Comparison of ENCODE assay signal across 8 mouse cellular contexts in the genomic region with DNA sequence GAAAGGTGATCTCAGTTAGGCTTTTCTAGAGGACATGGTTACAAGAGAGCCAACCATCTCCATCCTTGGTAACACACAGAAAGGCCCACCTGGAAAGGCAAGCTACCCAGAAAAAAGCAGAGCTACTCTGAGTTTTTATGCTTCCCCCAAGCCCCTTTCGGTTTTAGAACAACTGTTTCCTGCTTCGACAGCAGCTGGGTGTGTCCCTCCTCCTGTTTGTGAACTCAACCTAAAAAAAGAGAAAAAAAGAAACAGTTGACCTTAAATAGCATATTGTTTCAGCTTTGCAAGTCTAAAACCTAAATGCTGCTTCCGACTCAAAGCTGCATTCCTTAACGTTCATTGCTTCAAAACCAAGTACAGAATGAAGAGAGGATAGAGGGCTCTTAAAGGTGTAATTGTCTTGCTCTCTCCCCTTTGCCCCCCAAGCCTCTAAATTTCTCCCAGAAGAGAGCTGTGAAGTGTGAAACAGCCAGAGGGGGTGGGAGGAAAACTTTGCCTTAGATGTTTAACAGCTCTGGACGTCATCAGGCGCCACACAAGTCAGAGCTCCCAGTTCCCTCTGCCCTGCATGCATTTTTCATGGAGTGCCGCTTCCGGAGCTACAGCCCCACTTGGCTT. TPM values are rescaled to one million over a fixed set of nuclear protein-coding genes. Genes with fewer than 3 reads are reported as not detected.
A peak's percentile ranks its signal among the peaks of the same experiment; 100 is the strongest.
DNase-seq lines count a peak whose midpoint lies in the region; ATAC-seq and TF ChIP-seq lines count a peak whose summit lies in the region.

No protein-coding gene starts in this region.

- no peak for TF ChIP-seq CTCF in gastrocnemius, adult 2 months (IDR thresholded peaks at IDR 0.05)
- TF ChIP-seq CTCF in thymus, adult 2 months (IDR thresholded peaks at IDR 0.05; ENCODE audit: borderline replicate concordance, control insufficient read depth, extremely low read depth, insufficient read depth, low read length, poor library complexity) = no peak
- no peak for TF ChIP-seq CTCF in cerebellum, adult 2 months (IDR thresholded peaks at IDR 0.05; ENCODE audit: borderline replicate concordance, insufficient read depth, low read depth, low read length)

- H3K36me3 ChIP-seq in embryonic facial prominence, embryonic 15.5 days = no peaks in the 10 kb centered on the region
- no peaks in the 10 kb centered on the region for H3K36me3 ChIP-seq in lung, embryonic 15.5 days
- H3K36me3 ChIP-seq in thymus, adult 2 months (ENCODE audit: control insufficient read depth, insufficient read depth, low read length) = no peaks in the 10 kb centered on the region

- peak overlapping the region; percentile 39 for H3K4me2 ChIP-seq in embryonic facial prominence, embryonic 15.5 days (replicated peaks)
- peak overlapping the region; percentile 44 for H3K4me2 ChIP-seq in lung, embryonic 15.5 days

- no peaks in the 10 kb centered on the region for H3K9me3 ChIP-seq in embryonic facial prominence, embryonic 15.5 days (replicated peaks)
- no peaks in the 10 kb centered on the region for H3K9me3 ChIP-seq in lung, embryonic 15.5 days

- WGBS in embryonic facial prominence, embryonic 15.5 days = 24% methylated on average over 8 of the region's 8 CpGs
- 16% methylated on average over 8 of the region's 8 CpGs for WGBS in lung, embryonic 15.5 days
- WGBS in thymus, adult 2 months = 9% methylated on average over 8 of the region's 8 CpGs
- 52% methylated on average over 8 of the region's 8 CpGs for WGBS in cerebellum, adult 2 months

- no peaks in the 10 kb centered on the region for H3K27me3 ChIP-seq in embryonic facial prominence, embryonic 15.5 days
- no peaks in the 10 kb centered on the region for H3K27me3 ChIP-seq in lung, embryonic 15.5 days
- H3K27me3 ChIP-seq in thymus, adult 2 months (ENCODE audit: control insufficient read depth, insufficient read depth, low read length) = no peaks in the 10 kb centered on the region
- no peaks in the 10 kb centered on the region for H3K27me3 ChIP-seq in cerebellum, adult 2 months (ENCODE audit: control insufficient read depth, insufficient read depth, low read length)

- H3K4me1 ChIP-seq in embryonic facial prominence, embryonic 15.5 days = peaks cover 15% of the 10 kb centered on the region
- H3K4me1 ChIP-seq in lung, embryonic 15.5 days = peaks cover 14% of the 10 kb centered on the region; the same call in 1 of the 2 replicates
- peaks cover 14% of the 10 kb centered on the region for H3K4me1 ChIP-seq in thymus, adult 2 months (replicated peaks; ENCODE audit: control insufficient read depth, insufficient read depth, low read length)
- no peaks in the 10 kb centered on the region for H3K4me1 ChIP-seq in cerebellum, adult 2 months (ENCODE audit: control insufficient read depth, insufficient read depth, low read length)

- intact Hi-C loops in gastrocnemius, adult 2 months (cut with DNase I) = no loop called here
- intact Hi-C loops in gastrocnemius, postnatal 14 days (cut with DNase I; ENCODE audit: low total_unique reads) = no loop called here

- peak overlapping the region; percentile 62 for H3K4me3 ChIP-seq in gastrocnemius, adult 2 months
- peak overlapping the region; percentile 18 for H3K4me3 ChIP-seq in embryonic facial prominence, embryonic 15.5 days (replicated peaks)
- peak overlapping the region; percentile 5; the same call in 1 of the 2 replicates for H3K4me3 ChIP-seq in lung, embryonic 15.5 days
- H3K4me3 ChIP-seq in thymus, adult 2 months (ENCODE audit: control insufficient read depth, insufficient read depth, low read length) = peak overlapping the region; percentile 47
- no peak overlapping the region for H3K4me3 ChIP-seq in cerebellum, adult 2 months (replicated peaks; ENCODE audit: insufficient read depth, low read depth, low read length)

- H3K27ac ChIP-seq in gastrocnemius, adult 2 months = peak overlapping the region; percentile 87
- H3K27ac ChIP-seq in embryonic facial prominence, embryonic 15.5 days (replicated peaks) = peak overlapping the region; percentile 58
- peak overlapping the region; percentile 65 for H3K27ac ChIP-seq in lung, embryonic 15.5 days
- H3K27ac ChIP-seq in thymus, adult 2 months (ENCODE audit: control insufficient read depth, insufficient read depth, low read length) = peak overlapping the region; percentile 100
- no peak overlapping the region for H3K27ac ChIP-seq in cerebellum, adult 2 months (ENCODE audit: insufficient read depth, low read length)

- no peak overlapping the region for H3K9ac ChIP-seq in embryonic facial prominence, embryonic 15.5 days
- H3K9ac ChIP-seq in lung, embryonic 15.5 days = peak overlapping the region; percentile 10; the same call in 1 of the 2 replicates

- no peak for ATAC-seq in embryonic facial prominence, embryonic 15.5 days (ENCODE audit: insufficient number of reproducible peaks, low FRiP score, low TSS enrichment, low read depth)
- ATAC-seq in lung, embryonic 15.5 days (ENCODE audit: borderline replicate concordance, extremely low read depth, low FRiP score, low TSS enrichment) = no peak

- TF ChIP-seq POLR2A in thymus, adult 2 months (IDR thresholded peaks at IDR 0.05; ENCODE audit: control insufficient read depth, extremely low read depth, insufficient read depth, low read length, poor library complexity) = no peak
- TF ChIP-seq POLR2A in cerebellum, adult 2 months (IDR thresholded peaks at IDR 0.05; ENCODE audit: borderline replicate concordance, insufficient read depth, low read length) = no peak

- no peak for DNase-seq in gastrocnemius, adult 2 months
- DNase-seq in gastrocnemius, postnatal 14 days = no peak
- peak; percentile 22 for DNase-seq in kidney, adult 18-20 months
- peak; percentile 61 for DNase-seq in thymus, adult 2 months
- no peak for DNase-seq in cerebellum, adult 2 months
- no peak for DNase-seq in gastrocnemius, postnatal 4 days (ENCODE audit: low spot score in 2 of 2)

RNA-seq across cellular contexts. Expression of gene Smchd1, which starts 11.2 kb away (rescaled TPM):
- total RNA-seq in gastrocnemius, adult 2 months (2021) = 10 to 100 TPM; 11.0 to 12.1 TPM
- total RNA-seq in gastrocnemius, postnatal 14 days (2021) = 10 to 100 TPM; 13.8 to 14.0 TPM
- polyA plus RNA-seq in embryonic facial prominence, embryonic 15.5 days (2015; fragmentation: Nextera tagmentation; extraction: Ambion mirVana) = 58.8 and 62.7 TPM in 2 replicates
- 62.4 and 68.3 TPM in 2 replicates for polyA plus RNA-seq in lung, embryonic 15.5 days (2015; fragmentation: Nextera tagmentation; extraction: Ambion mirVana)
- 23.3 and 25.0 TPM in 2 replicates for polyA plus RNA-seq in thymus, adult 2 months (2012; rRNA removed)
- 24.6 and 26.4 TPM in 2 replicates for polyA plus RNA-seq in cerebellum, adult 2 months (2012; rRNA removed)
- total RNA-seq in gastrocnemius, postnatal 4 days (2021) = 10 to 100 TPM; 30.4 to 36.2 TPM

RNA-seq across cellular contexts. Expression of gene Gm4707, which starts 26.6 kb away (rescaled TPM):
- under 1 TPM; 0.73 to 0.82 TPM for total RNA-seq in gastrocnemius, adult 2 months (2021)
- total RNA-seq in gastrocnemius, postnatal 14 days (2021) = under 1 TPM; 0.78 to 0.86 TPM
- polyA plus RNA-seq in embryonic facial prominence, embryonic 15.5 days (2015; fragmentation: Nextera tagmentation; extraction: Ambion mirVana) = 3.3 and 4.0 TPM in 2 replicates
- 2.9 and 3.9 TPM in 2 replicates for polyA plus RNA-seq in lung, embryonic 15.5 days (2015; fragmentation: Nextera tagmentation; extraction: Ambion mirVana)
- 2.7 and 2.9 TPM in 2 replicates for polyA plus RNA-seq in thymus, adult 2 months (2012; rRNA removed)
- 2.0 and 2.2 TPM in 2 replicates for polyA plus RNA-seq in cerebellum, adult 2 months (2012; rRNA removed)
- total RNA-seq in gastrocnemius, postnatal 4 days (2021) = 1 to 10 TPM; 3.2 to 3.9 TPM

RNA-seq across cellular contexts. Expression of gene Ndc80, which starts 40.3 kb away (rescaled TPM):
- under 1 TPM in 1 of 2 experiments, not detected in 1; 0.13 TPM for total RNA-seq in gastrocnemius, adult 2 months (2021)
- total RNA-seq in gastrocnemius, postnatal 14 days (2021) = 1 to 10 TPM; 2.2 to 2.3 TPM
- 32.2 and 36.9 TPM in 2 replicates for polyA plus RNA-seq in embryonic facial prominence, embryonic 15.5 days (2015; fragmentation: Nextera tagmentation; extraction: Ambion mirVana)
- 57.4 and 59.4 TPM in 2 replicates for polyA plus RNA-seq in lung, embryonic 15.5 days (2015; fragmentation: Nextera tagmentation; extraction: Ambion mirVana)
- 3.0 and 3.7 TPM in 2 replicates for polyA plus RNA-seq in thymus, adult 2 months (2012; rRNA removed)
- 0.19 TPM in 1 of 2 replicates, not detected in the other for polyA plus RNA-seq in cerebellum, adult 2 months (2012; rRNA removed)
- total RNA-seq in gastrocnemius, postnatal 4 days (2021) = 10 to 100 TPM; 12.1 to 13.1 TPM

Comparison
In these comparisons a context has a peak if more than half of its experiments do, and no peak if none do; other contexts are left out.
1. DNase-seq: peak in kidney, adult 18-20 months (single experiment) and thymus, adult 2 months (single experiment); none in gastrocnemius, adult 2 months (single experiment), gastrocnemius, postnatal 14 days (single experiment), cerebellum, adult 2 months (0 of 2) and gastrocnemius, postnatal 4 days (0 of 2).